Comparison of ENCODE assay signal across 7 mouse cellular contexts in genomic region chr17:26675845-26676244, GRCm38 (mm10). TPM values are rescaled to one million over a fixed set of nuclear protein-coding genes. Genes with fewer than 3 reads are reported as not detected.
DNase-seq lines count a peak whose midpoint lies in the region; ATAC-seq and TF ChIP-seq lines count a peak whose summit lies in the region.

No protein-coding gene starts in this region.

- H3K4me3 ChIP-seq in lung, adult 2 months (replicated peaks; ENCODE audit: extremely low read depth, low read depth, low read length): peak overlapping the region; percentile 85
- peak overlapping the region; percentile 78; the same call in 1 of the 2 replicates for H3K4me3 ChIP-seq in embryonic fibroblast, embryonic 13.5 days (ENCODE audit: insufficient read depth, low read length)
- peak overlapping the region; percentile 87 for H3K4me3 ChIP-seq in limb, embryonic 10.5 days
- H3K4me3 ChIP-seq in neural tube, embryonic 15.5 days (replicated peaks): peak overlapping the region; percentile 97

- no peak overlapping the region for H3K27ac ChIP-seq in embryonic fibroblast, embryonic 13.5 days (ENCODE audit: insufficient read depth, low read length)
- 0 out of 2 replicates have a peak overlapping the region, but pooled peaks have one; percentile 84 for H3K27ac ChIP-seq in limb, embryonic 10.5 days
- H3K27ac ChIP-seq in neural tube, embryonic 15.5 days (replicated peaks): peak overlapping the region; percentile 93

- H3K36me3 ChIP-seq in limb, embryonic 10.5 days: peaks cover under 1% of the 10 kb centered on the region; the same call in 1 of the 2 replicates
- H3K36me3 ChIP-seq in neural tube, embryonic 15.5 days: peaks cover 4% of the 10 kb centered on the region

- no peak for DNase-seq in lung, adult 2 months
- no peak for DNase-seq in lung, postnatal 4 days
- DNase-seq in limb, embryonic 10.5 days (ENCODE audit: low spot score): no peak
- DNase-seq in cerebellum, adult 9-10 months: no peak
- DNase-seq in thymus, postnatal 4 days: no peak

- H3K4me2 ChIP-seq in neural tube, embryonic 15.5 days: peak overlapping the region; percentile 72

- ATAC-seq in neural tube, embryonic 15.5 days (ENCODE audit: low FRiP score): peak; percentile 51

- peak overlapping the region; percentile 84 for H3K9ac ChIP-seq in neural tube, embryonic 15.5 days (replicated peaks)

- no peak for TF ChIP-seq CTCF in lung, adult 2 months (IDR thresholded peaks at IDR 0.05; ENCODE audit: insufficient read depth, low read length)
- no peak for TF ChIP-seq CTCF in embryonic fibroblast, embryonic 13.5 days (IDR thresholded peaks at IDR 0.05; ENCODE audit: borderline replicate concordance, insufficient read depth, low read length)

- 25% methylated on average over 7 of the region's 7 CpGs for WGBS in lung, adult 2 months
- 29% methylated on average over 7 of the region's 7 CpGs for WGBS in limb, embryonic 10.5 days
- WGBS in neural tube, embryonic 15.5 days: 25% methylated on average over 7 of the region's 7 CpGs

- no peaks in the 10 kb centered on the region for H3K9me3 ChIP-seq in limb, embryonic 10.5 days (replicated peaks)
- H3K9me3 ChIP-seq in neural tube, embryonic 15.5 days (replicated peaks): no peaks in the 10 kb centered on the region

- no peak for TF ChIP-seq POLR2A in lung, adult 2 months (IDR thresholded peaks at IDR 0.05; ENCODE audit: borderline replicate concordance, extremely low read depth, low read depth, low read length)
- TF ChIP-seq POLR2A in embryonic fibroblast, embryonic 13.5 days (IDR thresholded peaks at IDR 0.05; ENCODE audit: low read depth, low read length): no peak

- H3K27me3 ChIP-seq in limb, embryonic 10.5 days (ENCODE audit: low read depth, poor library complexity, severe bottlenecking): no peaks in the 10 kb centered on the region
- peaks cover 8% of the 10 kb centered on the region; the same call in 1 of the 2 replicates for H3K27me3 ChIP-seq in neural tube, embryonic 15.5 days (replicated peaks)

- peaks cover 6% of the 10 kb centered on the region for H3K4me1 ChIP-seq in lung, adult 2 months (ENCODE audit: control insufficient read depth, insufficient read depth, low read length)
- peaks cover 13% of the 10 kb centered on the region for H3K4me1 ChIP-seq in embryonic fibroblast, embryonic 13.5 days (ENCODE audit: control insufficient read depth, insufficient read depth, low read length)
- peaks cover 14% of the 10 kb centered on the region for H3K4me1 ChIP-seq in limb, embryonic 10.5 days
- H3K4me1 ChIP-seq in neural tube, embryonic 15.5 days: peaks cover 32% of the 10 kb centered on the region

RNA-seq across cellular contexts. Expression of gene Atp6v0e, which starts 12.8 kb away (rescaled TPM):
- 194 and 219 TPM in 2 replicates for polyA plus RNA-seq in lung, adult 2 months (2012; rRNA removed)
- 174 and 192 TPM in 2 replicates for polyA plus RNA-seq in embryonic fibroblast, embryonic 13.5 days (2011; ENCODE audit: insufficient read length, low read depth, missing spikeins)
- 104 and 107 TPM in 2 replicates for polyA plus RNA-seq in limb, embryonic 10.5 days (2016; fragmentation: Nextera tagmentation; extraction: Ambion mirVana)
- 85.8 and 114 TPM in 2 replicates for polyA plus RNA-seq in neural tube, embryonic 15.5 days (2015; fragmentation: Nextera tagmentation; extraction: Ambion mirVana)

RNA-seq across cellular contexts. Expression of gene Crebrf, which starts 39.6 kb away (rescaled TPM):
- polyA plus RNA-seq in lung, adult 2 months (2012; rRNA removed): 5.7 and 10.5 TPM in 2 replicates
- 14.4 TPM in 2 replicates for polyA plus RNA-seq in embryonic fibroblast, embryonic 13.5 days (2011; ENCODE audit: insufficient read length, low read depth, missing spikeins)
- polyA plus RNA-seq in limb, embryonic 10.5 days (2016; fragmentation: Nextera tagmentation; extraction: Ambion mirVana): 1.7 and 2.9 TPM in 2 replicates
- 10.4 and 11.4 TPM in 2 replicates for polyA plus RNA-seq in neural tube, embryonic 15.5 days (2015; fragmentation: Nextera tagmentation; extraction: Ambion mirVana)
